Mouse (Mus musculus): Measurements from ENCODE around the gene Ankrd26. TPM values are rescaled to one million over a fixed set of nuclear protein-coding genes. Genes with fewer than 3 reads are reported as not detected.

Gene Ankrd26
- polyA plus RNA-seq, 1 experiment from 2014 or later: 11.4 TPM

GRCm38 (mm10) chr6:118455042-118455631 is 106.9 kb downstream of the Ankrd26 start, which contains the start of gene Zfp248:
Gene Zfp248 (minus strand): TSS chr6:118455528.
- Histone ChIP-seq H3K9ac (ENCODE audit: low read length) (peak within 1 kb of the TSS; percentile 91), H3K4me1 (replicated peaks; ENCODE audit: control insufficient read depth, insufficient read depth, low read length) (0 out of 2 replicates have a peak, but pooled peaks cover 6% of the 10 kb centered on the region), H3K4me3 (ENCODE audit: low read depth, low read length) (peak within 1 kb of the TSS; percentile 90), H3K27me3 (replicated peaks; ENCODE audit: control insufficient read depth, insufficient read depth, low read length) (no peaks in the 10 kb centered on the region), H3K36me3 (ENCODE audit: control insufficient read depth, insufficient read depth, low read length) (peaks cover 7% of the 10 kb centered on the region; the same call in 1 of the 2 replicates), H3K9me3 (ENCODE audit: control insufficient read depth, low read length) (no peaks in the 10 kb centered on the region), H3K4me2 (ENCODE audit: low read length) (peak within 1 kb of the TSS; percentile 73), H3K27ac (ENCODE audit: low read depth) (peak within 1 kb of the TSS; percentile 92)
- DNase-seq (ENCODE audit: low spot score): peak; percentile 95
- under 1% methylated on average over 43 of the region's 43 CpGs for WGBS
- ATAC-seq (replicated peaks; ENCODE audit: low FRiP score, low TSS enrichment, low read depth): peak; percentile 95

GRCm38 (mm10) chr6:118454452-118454851 is 107.6 kb downstream of the Ankrd26 start:
- Histone ChIP-seq H3K4me2 (ENCODE audit: low read length) (peak overlapping the region; percentile 73), H3K36me3 (ENCODE audit: control insufficient read depth, insufficient read depth, low read length) (peaks cover 7% of the 10 kb centered on the region; the same call in 1 of the 2 replicates), H3K4me1 (replicated peaks; ENCODE audit: control insufficient read depth, insufficient read depth, low read length) (0 out of 2 replicates have a peak, but pooled peaks cover 6% of the 10 kb centered on the region), H3K9me3 (ENCODE audit: control insufficient read depth, low read length) (no peaks in the 10 kb centered on the region), H3K9ac (ENCODE audit: low read length) (peak overlapping the region; percentile 91), H3K27me3 (replicated peaks; ENCODE audit: control insufficient read depth, insufficient read depth, low read length) (no peaks in the 10 kb centered on the region), H3K4me3 (ENCODE audit: low read depth, low read length) (peak overlapping the region; percentile 90), H3K27ac (ENCODE audit: low read depth) (peak overlapping the region; percentile 92; the same call in 1 of the 2 replicates)
- DNase-seq (ENCODE audit: low spot score) (peak; percentile 55), ATAC-seq (replicated peaks; ENCODE audit: low FRiP score, low TSS enrichment, low read depth) (no peak)
- 41% methylated on average over 8 of the region's 8 CpGs for WGBS

Other genes with a start within 250 kb of the Ankrd26 start
- gene Bms1, start 142.8 kb downstream of the Ankrd26 start, polyA plus RNA-seq (2014; fragmentation: Nextera tagmentation; extraction: Ambion mirVana): 33.7 and 38.4 TPM in 2 replicates
- gene Zfp248, start 106.7 kb downstream of the Ankrd26 start, polyA plus RNA-seq (2014; fragmentation: Nextera tagmentation; extraction: Ambion mirVana): 6.7 and 7.4 TPM in 2 replicates
- 9.8 and 10.0 TPM in 2 replicates for gene Zfp9, start 82.9 kb downstream of the Ankrd26 start, polyA plus RNA-seq (2014; fragmentation: Nextera tagmentation; extraction: Ambion mirVana)

Data from intestine, embryonic 14.5 days (tissue).